Mouse (Mus musculus): ENCODE measurements around the gene Klk7.

DNA sequence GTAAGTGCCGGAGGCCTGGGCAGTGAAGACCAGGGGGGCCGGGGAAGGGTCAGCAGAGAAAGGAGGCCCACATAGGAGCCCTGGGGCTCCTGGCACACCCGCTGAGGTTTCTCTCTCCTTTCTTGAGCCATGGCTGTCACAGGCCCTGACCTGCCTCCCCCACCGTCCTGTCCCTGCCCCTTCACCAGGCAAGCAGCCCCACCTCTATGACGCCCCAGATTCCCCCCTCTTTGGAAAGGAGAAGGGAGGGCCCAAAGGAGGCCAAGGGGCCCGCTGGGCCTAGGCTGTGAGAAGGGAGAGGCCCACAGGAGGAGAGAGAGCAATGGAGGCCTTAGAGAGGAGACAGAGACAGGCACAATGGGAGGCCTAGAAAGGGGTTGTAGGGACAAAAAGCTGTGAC, 36.3 kb upstream of the Klk7 start:
- TF ChIP-seq CTCF (IDR thresholded peaks at IDR 0.05; ENCODE audit: extremely low read depth, insufficient read depth, low read length), result no peak
- no peak for TF ChIP-seq POLR2A (IDR thresholded peaks at IDR 0.05; ENCODE audit: extremely low read depth, insufficient read depth, low read length)

Data from cortical plate, adult 2 months (tissue).